Comparison of ENCODE assay signal across 12 mouse cellular contexts in the genomic region with DNA sequence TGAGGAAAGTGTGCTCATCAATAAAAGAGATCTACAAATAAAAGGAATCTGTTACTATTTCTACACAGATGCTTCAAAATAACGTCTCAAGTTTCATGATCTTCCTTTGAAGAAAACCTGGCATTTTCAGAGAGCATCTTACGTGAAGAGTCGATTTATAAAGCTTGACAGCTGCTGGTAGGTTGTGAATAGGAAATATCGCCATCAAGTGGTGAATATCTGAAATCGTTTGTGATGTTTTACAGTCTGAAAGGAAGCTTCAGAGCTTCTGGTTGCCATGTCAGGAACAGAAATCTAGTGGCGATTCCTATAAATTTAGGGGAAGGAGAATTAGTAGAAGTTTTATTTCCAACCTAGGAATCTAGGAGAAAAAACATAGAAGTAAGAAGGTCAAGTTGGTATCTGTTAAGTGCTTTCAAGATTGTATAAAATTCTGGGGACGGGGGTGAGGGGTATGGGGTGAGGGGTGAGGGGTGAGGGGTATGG. TPM values are rescaled to one million over a fixed set of nuclear protein-coding genes. Genes with fewer than 3 reads are reported as not detected.
DNase-seq lines count a peak whose midpoint lies in the region; ATAC-seq and TF ChIP-seq lines count a peak whose summit lies in the region.
"Had no signal": no experiment of that assay in that cellular context is flagged by ENCODE, and none has a peak within 500 bp of the region (broad histone marks: within the 10 kb centered on the region; RNA-seq: fewer than 3 reads in every experiment).

A gene (minus strand): TSS at position 436 of the 486 bp plus-strand sequence.

- no peaks in the 10 kb centered on the region for H3K4me1 ChIP-seq in liver, adult 2 months (ENCODE audit: control insufficient read depth, insufficient read depth, low read length)
- no peaks in the 10 kb centered on the region for H3K4me1 ChIP-seq in liver, embryonic 12.5 days
- H3K4me1 ChIP-seq: neural tube, embryonic 13.5 days had no signal

- no peaks in the 10 kb centered on the region for H3K79me2 ChIP-seq in liver, adult 2 months (ENCODE audit: control insufficient read depth, insufficient read depth, low read length)

- H3K27ac ChIP-seq in liver, adult 2 months (replicated peaks; ENCODE audit: insufficient read depth, low read depth, low read length) = no peak within 1 kb of the TSS
- no peak within 1 kb of the TSS for H3K27ac ChIP-seq in liver, embryonic 12.5 days
- H3K27ac ChIP-seq: neural tube, embryonic 13.5 days had no signal

- 31% methylated on average over 7 of the region's 7 CpGs for WGBS in liver, adult 2 months
- 26% methylated on average over 7 of the region's 7 CpGs for WGBS in liver, embryonic 12.5 days (ENCODE audit: insufficient replicate concordance)
- WGBS in large intestine, adult 2 months = 24% methylated on average over 7 of the region's 7 CpGs

- H3K9me3 ChIP-seq in liver, embryonic 12.5 days (replicated peaks) = no peaks in the 10 kb centered on the region
- H3K9me3 ChIP-seq: neural tube, embryonic 13.5 days had no signal

- no peaks in the 10 kb centered on the region for H3K36me3 ChIP-seq in liver, adult 2 months (ENCODE audit: control insufficient read depth, insufficient read depth, low read length)
- H3K36me3 ChIP-seq in liver, embryonic 12.5 days = no peaks in the 10 kb centered on the region
- H3K36me3 ChIP-seq: neural tube, embryonic 13.5 days had no signal

- no peak within 1 kb of the TSS for H3K9ac ChIP-seq in liver, adult 2 months (ENCODE audit: low read depth, low read length)
- H3K9ac ChIP-seq in liver, embryonic 12.5 days = no peak within 1 kb of the TSS
- H3K9ac ChIP-seq: neural tube, embryonic 13.5 days had no signal

- H3K4me2 ChIP-seq in liver, embryonic 12.5 days = no peak within 1 kb of the TSS
- H3K4me2 ChIP-seq: neural tube, embryonic 13.5 days had no signal

- H3K27me3 ChIP-seq in liver, adult 2 months (ENCODE audit: control insufficient read depth, insufficient read depth, low read length) = no peaks in the 10 kb centered on the region; the same call in 1 of the 2 replicates
- H3K27me3 ChIP-seq in liver, embryonic 12.5 days (replicated peaks) = no peaks in the 10 kb centered on the region
- H3K27me3 ChIP-seq: neural tube, embryonic 13.5 days had no signal

- no peak for ATAC-seq in liver, embryonic 12.5 days

- H3K4me3 ChIP-seq in liver, adult 2 months (ENCODE audit: insufficient read depth, low read depth, low read length) = no peak within 1 kb of the TSS
- no peak within 1 kb of the TSS for H3K4me3 ChIP-seq in liver, embryonic 12.5 days
- H3K4me3 ChIP-seq: neural tube, embryonic 13.5 days had no signal

- TF ChIP-seq CTCF in liver, adult 2 months (IDR thresholded peaks at IDR 0.05; ENCODE audit: low read depth, low read length) = peak; percentile 1; the same call in 1 of the 2 replicates

- TF ChIP-seq POLR2A in liver, adult 2 months (IDR thresholded peaks at IDR 0.05; ENCODE audit: extremely low read depth, insufficient read depth, low read length) = no peak

- peak; percentile 28 for DNase-seq in embryo, embryonic 10 days (ENCODE audit: low spot score)
- no peak for DNase-seq in embryo, embryonic 9.5 days (ENCODE audit: extremely low spot score)
- DNase-seq in liver, adult 2 months (ENCODE audit: extremely low read depth, low read depth, low spot score) = peak; percentile 10
- peak; percentile 8 for DNase-seq in MN1 (ENCODE audit: low spot score)
- peak; percentile 4 for DNase-seq in large intestine, adult 2 months (ENCODE audit: low read depth, low spot score)
- DNase-seq in layer of hippocampus, adult 9-11 months = no peak
- DNase-seq in layer of hippocampus, postnatal 36 days = no peak
- DNase-seq: thymus, adult 18-20 months had no signal

RNA-seq across cellular contexts. Expression of the gene that starts here (rescaled TPM):
- total RNA-seq in liver, adult 2 months (2014; rRNA removed) = not detected in 2 replicates
- not detected in 2 replicates for polyA plus RNA-seq in liver, adult 2 months (2012; rRNA removed)
- not detected in 2 replicates for polyA plus RNA-seq in liver, embryonic 12.5 days (2016; fragmentation: Nextera tagmentation; extraction: Ambion mirVana)
- polyA plus RNA-seq in large intestine, adult 2 months (2012; rRNA removed) = not detected in 2 replicates
- not detected for total RNA-seq in layer of hippocampus, postnatal 36 days (2021)
- total RNA-seq: heart, postnatal 10 days had no signal
- polyA plus RNA-seq: limb, embryonic 11.5 days; neural tube, embryonic 13.5 days had no signal

Comparison
In these comparisons a context has a peak if more than half of its experiments do, and no peak if none do; other contexts are left out.
1. DNase-seq: peak in embryo, embryonic 10 days (single experiment) and MN1 (single experiment); none in embryo, embryonic 9.5 days (single experiment), layer of hippocampus, adult 9-11 months (single experiment) and layer of hippocampus, postnatal 36 days (0 of 2).
2. Peak in DNase-seq in liver, adult 2 months; RNA of the gene not detected or under 1 TPM.
3. Peak in DNase-seq in large intestine, adult 2 months; RNA of the gene not detected or under 1 TPM.